Mouse (Mus musculus): ENCODE data around the gene Gm10972. TPM values are rescaled to one million over a fixed set of nuclear protein-coding genes. Genes with fewer than 3 reads are reported as not detected.
"Not testable (repeated sequence)": the region's sequence is repeated elsewhere in the genome, so short reads cannot be mapped to it uniquely, and the experiment has no call there.

Gene Gm10972
- total and polyA plus RNA-seq, 2 experiments from 2014 or later: not detected

GRCm38 (mm10) chr3:94658740-94659095 is 15.8 kb downstream of the Gm10972 start, which contains the start of gene Tuft1:
Tuft1 (minus strand) TSS chr3:94658872.
- DNase-seq (ENCODE audit: low spot score); H3K9ac ChIP-seq (replicated peaks; ENCODE audit: low read length, poor library complexity, severe bottlenecking): not testable (repeated sequence)
- WGBS: 1% methylated on average over 12 of the region's 33 CpGs

GRCm38 (mm10) chr3:94659142-94659748 is 16.3 kb downstream of the Gm10972 start:
- not testable (repeated sequence) for H3K9ac ChIP-seq (replicated peaks; ENCODE audit: low read length, poor library complexity, severe bottlenecking); H3K9me3 ChIP-seq (ENCODE audit: low read length); H3K27ac ChIP-seq (ENCODE audit: low read depth, low read length); H3K4me1 ChIP-seq (ENCODE audit: insufficient read depth, low read length); H3K36me3 ChIP-seq (ENCODE audit: insufficient read depth, low read length); H3K27me3 ChIP-seq (ENCODE audit: insufficient read depth, low read length)
- peak; percentile 74 for ATAC-seq (ENCODE audit: low FRiP score)
- H3K4me3 ChIP-seq (ENCODE audit: low read depth, low read length): peak overlapping the region; percentile 19
- WGBS: 39% methylated on average over 7 of the region's 10 CpGs
- peak; percentile 24 for TF ChIP-seq CTCF (IDR thresholded peaks at IDR 0.05)
- peak overlapping the region; percentile 41; the same call in 1 of the 2 replicates for H3K4me2 ChIP-seq (ENCODE audit: low read depth, low read length, poor library complexity, severe bottlenecking)
- DNase-seq (ENCODE audit: low spot score): peak; percentile 5

More at GRCm38 (mm10) chr3:94658740-94659095, 15.8 kb downstream of the Gm10972 start, which contains the start of gene Tuft1:
- H3K36me3 ChIP-seq (ENCODE audit: insufficient read depth, low read length); H3K4me1 ChIP-seq (ENCODE audit: insufficient read depth, low read length); H3K9me3 ChIP-seq (ENCODE audit: low read length); H3K27me3 ChIP-seq (ENCODE audit: insufficient read depth, low read length); H3K27ac ChIP-seq (ENCODE audit: low read depth, low read length): not testable (repeated sequence)
- ATAC-seq (ENCODE audit: low FRiP score): peak; percentile 91
- Histone ChIP-seq H3K4me2 (ENCODE audit: low read depth, low read length, poor library complexity, severe bottlenecking) (peak within 1 kb of the TSS; percentile 47), H3K4me3 (ENCODE audit: low read depth, low read length) (peak within 1 kb of the TSS; percentile 37)

GRCm38 (mm10) chr3:94660841-94661240 is 17.9 kb downstream of the Gm10972 start:
- H3K9me3 ChIP-seq (ENCODE audit: low read length); DNase-seq (ENCODE audit: low spot score); H3K27me3 ChIP-seq (ENCODE audit: insufficient read depth, low read length); H3K4me3 ChIP-seq (ENCODE audit: low read depth, low read length); H3K4me2 ChIP-seq (ENCODE audit: low read depth, low read length, poor library complexity, severe bottlenecking); H3K4me1 ChIP-seq (ENCODE audit: insufficient read depth, low read length); H3K9ac ChIP-seq (replicated peaks; ENCODE audit: low read length, poor library complexity, severe bottlenecking); H3K36me3 ChIP-seq (ENCODE audit: insufficient read depth, low read length); H3K27ac ChIP-seq (ENCODE audit: low read depth, low read length); ATAC-seq (ENCODE audit: low FRiP score): not testable (repeated sequence)
- WGBS: 92% methylated on average over 2 of the region's 2 CpGs

GRCm38 (mm10) chr3:94665060-94665802 is 22.3 kb downstream of the Gm10972 start:
- not testable (repeated sequence) for H3K9me3 ChIP-seq (ENCODE audit: low read length); ATAC-seq (ENCODE audit: low FRiP score); H3K4me3 ChIP-seq (ENCODE audit: low read depth, low read length); H3K4me2 ChIP-seq (ENCODE audit: low read depth, low read length, poor library complexity, severe bottlenecking); H3K27ac ChIP-seq (ENCODE audit: low read depth, low read length); H3K27me3 ChIP-seq (ENCODE audit: insufficient read depth, low read length); H3K9ac ChIP-seq (replicated peaks; ENCODE audit: low read length, poor library complexity, severe bottlenecking); H3K36me3 ChIP-seq (ENCODE audit: insufficient read depth, low read length); H3K4me1 ChIP-seq (ENCODE audit: insufficient read depth, low read length); DNase-seq (ENCODE audit: low spot score)
- WGBS: 91% methylated on average over 3 of the region's 5 CpGs

- not testable (repeated sequence) for H3K4me2 ChIP-seq (ENCODE audit: low read depth, low read length, poor library complexity, severe bottlenecking); DNase-seq (ENCODE audit: low spot score); H3K4me3 ChIP-seq (ENCODE audit: low read depth, low read length); H3K27me3 ChIP-seq (ENCODE audit: insufficient read depth, low read length); H3K9ac ChIP-seq (replicated peaks; ENCODE audit: low read length, poor library complexity, severe bottlenecking); H3K9me3 ChIP-seq (ENCODE audit: low read length); H3K27ac ChIP-seq (ENCODE audit: low read depth, low read length); H3K4me1 ChIP-seq (ENCODE audit: insufficient read depth, low read length); H3K36me3 ChIP-seq (ENCODE audit: insufficient read depth, low read length); ATAC-seq (ENCODE audit: low FRiP score)
- WGBS: 39% methylated on average over 7 of the region's 7 CpGs
These were observed 23.0 kb downstream of the Gm10972 start for GRCm38 (mm10) chr3:94665896-94666295.

GRCm38 (mm10) chr3:94675101-94675500 is 32.2 kb downstream of the Gm10972 start:
- not testable (repeated sequence) for H3K27ac ChIP-seq (ENCODE audit: low read depth, low read length); H3K4me2 ChIP-seq (ENCODE audit: low read depth, low read length, poor library complexity, severe bottlenecking); H3K4me3 ChIP-seq (ENCODE audit: low read depth, low read length); H3K9me3 ChIP-seq (ENCODE audit: low read length); H3K36me3 ChIP-seq (ENCODE audit: insufficient read depth, low read length); H3K4me1 ChIP-seq (ENCODE audit: insufficient read depth, low read length); H3K9ac ChIP-seq (replicated peaks; ENCODE audit: low read length, poor library complexity, severe bottlenecking); ATAC-seq (ENCODE audit: low FRiP score); H3K27me3 ChIP-seq (ENCODE audit: insufficient read depth, low read length); DNase-seq (ENCODE audit: low spot score)
- 87% methylated on average over 9 of the region's 9 CpGs for WGBS
